Mouse (Mus musculus) brain, embryonic 14.5 days (tissue): ENCODE results near the gene Cd2bp2.

Experiments
- CTCF ChIP-seq: fragments of 200-500 bp; IDR thresholded peaks from 2 replicates; pipeline ENCODE4 v1.5.1; 2012; ENCODE audit warnings: inconsistent platforms, mild to moderate bottlenecking, moderate library complexity, borderline replicate concordance; ENCODE audit not compliant: insufficient read depth, insufficient read length; ENCODE audit errors: extremely low read depth
- POLR2A ChIP-seq: fragments of 200-500 bp; IDR thresholded peaks from 2 replicates; pipeline ENCODE4 v1.6.1; 2012; ENCODE audit warnings: mild to moderate bottlenecking, inconsistent platforms, borderline replicate concordance; ENCODE audit not compliant: poor library complexity, insufficient read depth, insufficient read length, severe bottlenecking; ENCODE audit errors: extremely low read depth

DNA sequence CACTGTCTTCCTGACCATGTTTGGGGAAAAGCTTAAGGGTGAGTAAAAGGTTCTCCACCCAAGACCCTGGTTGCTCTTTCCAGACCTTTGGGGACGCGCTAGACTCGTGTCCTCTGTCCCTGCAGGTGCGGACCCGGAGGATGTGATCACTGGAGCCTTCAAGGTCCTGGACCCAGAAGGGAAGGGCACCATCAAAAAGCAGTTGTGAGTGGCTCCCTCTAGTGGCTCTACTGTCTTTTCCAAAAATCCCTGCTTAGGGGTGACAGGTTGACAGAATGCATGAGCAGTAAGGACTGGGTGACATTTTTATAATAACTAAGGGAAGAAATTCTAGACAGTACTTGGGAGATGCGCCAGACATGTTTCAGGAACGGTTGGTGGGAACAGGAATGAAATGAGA lies 17.6 kb upstream of the Cd2bp2 start:
- TF ChIP-seq POLR2A (no peak), CTCF (peak; percentile 69; the same call in 1 of the 2 replicates)
